Mouse (Mus musculus): ENCODE measurements at regions not wholly inside any gene's neighbourhood (a gene's known extent, or its start where the extent isn't known, plus 50 kb on each side); places are given as distances from the start of the nearest gene placed in this dataset.

DNA sequence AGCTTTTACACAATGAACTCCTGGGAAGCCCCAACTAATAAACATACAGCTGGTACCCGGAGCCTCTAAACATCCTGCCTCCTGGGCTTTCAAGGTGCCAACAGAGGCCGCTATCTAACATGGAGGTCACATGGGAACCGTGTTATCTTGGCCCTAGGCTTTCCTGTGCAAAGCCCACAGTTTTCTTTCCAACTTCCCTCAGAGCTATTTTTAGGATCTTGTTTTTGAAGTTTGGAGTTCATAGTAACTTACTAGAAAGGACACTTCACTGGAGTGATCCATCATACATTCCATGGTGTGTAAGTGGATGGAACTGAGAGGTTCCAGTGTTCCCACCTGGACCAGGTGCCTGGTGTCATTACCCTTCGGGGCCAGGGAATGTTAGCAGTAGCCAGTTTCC, 220.6 kb downstream of the Gadd45g start:
- no peak overlapping the region for H3K4me2 ChIP-seq
- H3K36me3 ChIP-seq: no peaks in the 10 kb centered on the region
- 0 out of 2 replicates have a peak overlapping the region, but pooled peaks have one; percentile 7 for H3K27ac ChIP-seq
- ATAC-seq (ENCODE audit: insufficient number of reproducible peaks, insufficient read depth, low FRiP score, low TSS enrichment, low read depth): no peak
- H3K9me3 ChIP-seq: no peaks in the 10 kb centered on the region
- WGBS: 45% methylated on average over 4 of the region's 4 CpGs
- H3K4me1 ChIP-seq (replicated peaks): peaks cover 36% of the 10 kb centered on the region
- H3K4me3 ChIP-seq (replicated peaks): no peak overlapping the region
- no peaks in the 10 kb centered on the region for H3K27me3 ChIP-seq
- H3K9ac ChIP-seq (replicated peaks): no peak overlapping the region

DNA sequence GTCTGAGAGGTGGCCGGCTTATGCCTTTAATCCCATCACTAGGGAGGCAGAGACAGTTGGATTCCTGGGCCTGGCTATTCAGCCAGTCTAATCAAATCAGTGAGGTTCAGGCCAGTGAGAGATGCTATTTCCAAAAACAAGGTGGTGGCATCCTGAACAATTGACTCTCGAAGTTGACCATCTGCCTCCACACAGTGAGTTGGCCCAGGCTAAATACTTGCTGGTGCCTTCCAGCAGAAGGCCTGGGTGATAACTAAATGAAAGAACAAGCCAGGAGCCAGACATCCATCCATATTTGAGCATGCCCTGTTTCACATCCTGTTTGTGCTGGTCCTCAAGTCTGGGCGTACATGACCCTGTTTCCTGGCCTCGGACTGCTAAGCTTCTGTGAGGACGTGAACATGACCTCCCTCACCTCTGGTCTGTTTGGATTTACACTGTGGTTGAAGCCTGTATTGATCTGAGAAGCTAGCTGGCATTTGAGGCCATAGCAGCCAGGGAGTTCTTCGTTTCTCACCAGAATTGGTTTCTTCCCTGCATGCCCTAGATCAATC, 222.5 kb downstream of the Gadd45g start:
- Histone ChIP-seq H3K27me3 (no peaks in the 10 kb centered on the region), H3K27ac (no peak overlapping the region), H3K9me3 (no peaks in the 10 kb centered on the region), H3K4me2 (no peak overlapping the region), H3K36me3 (no peaks in the 10 kb centered on the region), H3K4me3 (replicated peaks) (no peak overlapping the region), H3K9ac (replicated peaks) (no peak overlapping the region), H3K4me1 (replicated peaks) (peaks cover 35% of the 10 kb centered on the region)
- no peak for ATAC-seq (ENCODE audit: insufficient number of reproducible peaks, insufficient read depth, low FRiP score, low TSS enrichment, low read depth)
- WGBS: 67% methylated on average over 6 of the region's 6 CpGs

DNA sequence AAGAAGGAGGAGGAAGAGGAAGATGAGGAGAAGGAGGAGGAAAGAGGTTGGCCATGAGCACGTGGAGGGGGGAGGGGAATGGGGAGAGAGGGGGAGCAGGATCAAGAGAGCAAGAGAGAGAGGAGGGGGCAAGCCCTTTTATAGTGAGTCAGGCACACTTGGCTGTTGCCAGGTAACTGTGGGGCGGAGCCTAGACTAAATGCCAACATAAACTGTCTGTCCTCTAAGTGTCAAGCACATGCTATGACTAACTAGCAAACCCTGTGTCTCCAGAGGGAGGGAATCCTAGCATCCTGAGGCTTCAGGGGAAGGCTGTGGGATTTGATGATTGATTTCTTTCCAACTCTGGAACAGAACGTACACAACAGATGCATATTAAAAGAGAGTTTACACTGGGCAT, 223.2 kb downstream of the Gadd45g start:
- Histone ChIP-seq H3K4me2 (no peak overlapping the region), H3K27me3 (no peaks in the 10 kb centered on the region), H3K9ac (replicated peaks) (no peak overlapping the region), H3K36me3 (no peaks in the 10 kb centered on the region), H3K9me3 (no peaks in the 10 kb centered on the region), H3K27ac (no peak overlapping the region), H3K4me3 (replicated peaks) (no peak overlapping the region), H3K4me1 (replicated peaks) (peaks cover 34% of the 10 kb centered on the region)
- 73% methylated on average over 3 of the region's 3 CpGs for WGBS
- ATAC-seq (ENCODE audit: insufficient number of reproducible peaks, insufficient read depth, low FRiP score, low TSS enrichment, low read depth): no peak

DNA sequence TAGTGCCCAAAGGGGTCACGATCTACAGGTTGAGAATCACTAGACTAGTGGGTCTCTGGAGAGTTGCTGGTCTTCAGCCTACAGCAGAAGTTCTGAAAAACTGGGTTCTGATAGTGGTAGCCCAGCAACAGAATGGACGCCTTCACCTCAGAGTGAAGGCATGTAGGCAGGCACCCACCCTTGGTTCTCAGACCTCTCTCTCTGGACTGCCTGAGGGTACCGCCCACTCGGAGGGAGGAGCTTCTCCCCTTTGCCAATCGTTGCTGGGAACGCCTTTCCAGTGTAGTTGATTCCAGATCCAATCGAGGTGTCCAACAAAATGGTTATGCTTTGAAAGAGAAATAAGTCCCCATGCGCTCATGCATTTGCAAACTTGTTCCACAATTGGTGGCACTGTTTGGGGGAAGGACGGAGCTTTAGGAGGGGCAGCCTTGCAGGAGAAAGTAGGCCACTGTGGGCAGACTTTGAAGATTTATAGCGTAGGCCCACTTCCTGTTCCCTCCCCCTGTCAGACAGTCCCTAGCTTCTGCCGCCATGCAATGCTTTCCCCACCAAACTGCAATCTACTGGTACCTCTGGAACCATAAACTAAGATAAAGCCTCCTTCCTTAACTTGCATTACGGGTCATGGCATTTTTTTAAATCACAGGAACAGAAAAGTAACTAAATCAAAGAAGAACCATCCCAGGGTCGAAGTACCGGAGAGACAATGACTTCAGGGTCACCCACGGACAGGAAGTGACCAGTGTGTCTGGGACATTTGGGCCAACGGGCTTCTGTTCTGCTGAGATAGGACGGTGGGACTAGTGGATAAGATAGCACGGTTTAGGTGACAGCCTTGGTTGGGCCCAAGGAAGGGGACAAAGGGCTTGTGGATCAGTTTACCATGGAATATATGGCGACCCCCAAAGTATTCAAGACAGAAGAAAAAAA, 224.5 kb downstream of the Gadd45g start:
- ATAC-seq (ENCODE audit: insufficient number of reproducible peaks, insufficient read depth, low FRiP score, low TSS enrichment, low read depth): no peak
- Histone ChIP-seq H3K4me3 (replicated peaks) (no peak overlapping the region), H3K36me3 (no peaks in the 10 kb centered on the region), H3K9me3 (no peaks in the 10 kb centered on the region), H3K9ac (replicated peaks) (no peak overlapping the region), H3K27ac (no peak overlapping the region), H3K27me3 (no peaks in the 10 kb centered on the region), H3K4me2 (no peak overlapping the region), H3K4me1 (replicated peaks) (peaks cover 21% of the 10 kb centered on the region)
- 78% methylated on average over 19 of the region's 19 CpGs for WGBS

DNA sequence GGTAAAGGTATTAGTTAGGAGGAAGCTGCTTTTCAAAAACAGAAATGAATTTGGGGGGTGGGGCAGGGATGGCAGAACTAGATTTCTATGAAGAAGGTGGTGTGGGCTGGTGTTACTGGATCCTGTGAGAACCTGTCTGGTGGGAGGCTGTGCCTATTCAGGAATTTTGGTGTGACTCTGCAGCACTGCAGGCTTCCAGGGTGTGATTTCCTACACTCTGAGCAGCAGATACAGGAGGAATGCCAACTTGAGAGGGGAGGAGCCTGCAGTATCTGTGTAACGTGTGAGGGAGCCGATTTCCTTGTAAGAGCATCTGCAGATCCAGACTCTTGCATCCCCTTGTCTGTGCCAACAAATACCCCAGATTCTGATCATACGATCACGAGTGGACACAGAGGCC, 231.1 kb downstream of the Gadd45g start:
- Histone ChIP-seq H3K9ac (replicated peaks) (no peak overlapping the region), H3K4me3 (replicated peaks) (no peak overlapping the region), H3K27ac (no peak overlapping the region), H3K4me2 (no peak overlapping the region), H3K36me3 (no peaks in the 10 kb centered on the region), H3K4me1 (replicated peaks) (peaks cover 12% of the 10 kb centered on the region; the same call in 1 of the 2 replicates), H3K27me3 (no peaks in the 10 kb centered on the region), H3K9me3 (no peaks in the 10 kb centered on the region)
- WGBS: 62% methylated on average over 4 of the region's 4 CpGs
- ATAC-seq (ENCODE audit: insufficient number of reproducible peaks, insufficient read depth, low FRiP score, low TSS enrichment, low read depth): no peak

DNA sequence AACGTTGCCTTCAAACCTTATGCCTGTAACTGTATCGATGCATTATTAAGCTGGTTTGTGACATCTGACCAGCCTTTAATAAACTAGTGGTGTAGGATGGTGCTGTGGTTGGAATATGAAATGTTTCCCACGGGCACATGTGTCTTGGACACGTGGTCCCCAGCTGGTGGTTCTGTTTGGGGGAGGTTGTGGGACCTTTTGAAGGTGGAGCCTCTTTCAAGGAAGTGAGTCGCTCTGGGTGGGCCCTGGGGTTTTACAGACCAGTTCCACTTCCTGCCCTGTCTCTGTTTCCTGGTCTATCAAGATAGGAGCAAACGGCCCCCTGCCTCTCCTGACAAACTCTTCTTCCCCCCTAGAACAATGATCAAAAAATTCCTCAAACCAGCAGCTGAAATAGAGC, 232.1 kb downstream of the Gadd45g start:
- H3K4me3 ChIP-seq (replicated peaks): no peak overlapping the region
- no peak for ATAC-seq (ENCODE audit: insufficient number of reproducible peaks, insufficient read depth, low FRiP score, low TSS enrichment, low read depth)
- peaks cover 12% of the 10 kb centered on the region; the same call in 1 of the 2 replicates for H3K4me1 ChIP-seq (replicated peaks)
- H3K27me3 ChIP-seq: no peaks in the 10 kb centered on the region
- H3K9ac ChIP-seq (replicated peaks): no peak overlapping the region
- no peak overlapping the region for H3K4me2 ChIP-seq
- no peak overlapping the region for H3K27ac ChIP-seq
- H3K36me3 ChIP-seq: no peaks in the 10 kb centered on the region
- 67% methylated on average over 6 of the region's 6 CpGs for WGBS
- H3K9me3 ChIP-seq: no peaks in the 10 kb centered on the region

DNA sequence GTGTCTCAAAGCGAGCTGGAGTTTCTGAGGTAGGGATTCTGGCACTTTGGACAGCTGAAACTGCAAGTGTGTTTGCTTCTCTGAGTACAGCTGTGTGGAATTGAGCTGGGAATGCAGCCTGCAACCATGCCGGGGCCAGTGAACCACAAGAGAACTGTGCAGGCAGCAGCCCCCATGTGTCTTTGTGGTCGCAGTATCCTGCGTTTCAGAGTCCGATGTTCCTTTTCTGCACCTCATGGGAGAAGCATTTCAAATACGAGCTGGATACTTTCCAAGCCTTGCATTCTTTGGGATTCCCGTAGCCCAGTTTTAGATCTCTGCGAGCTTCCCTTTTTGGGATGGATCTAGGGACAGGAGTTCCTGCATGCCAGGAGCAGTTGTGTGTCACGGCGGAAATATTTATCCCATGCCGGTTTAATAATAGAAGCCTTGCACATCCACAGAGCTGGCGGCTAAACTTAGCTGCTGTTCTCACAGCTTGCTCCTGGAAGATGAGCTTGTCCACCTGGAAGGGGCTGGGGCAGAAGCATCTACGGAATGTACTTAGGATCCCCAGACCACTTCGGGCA, 233.3 kb downstream of the Gadd45g start:
- Histone ChIP-seq H3K9ac (replicated peaks) (no peak overlapping the region; the same call in 1 of the 2 replicates), H3K4me3 (replicated peaks) (no peak overlapping the region), H3K27me3 (no peaks in the 10 kb centered on the region), H3K4me1 (replicated peaks) (peaks cover 16% of the 10 kb centered on the region; the same call in 1 of the 2 replicates), H3K27ac (peak overlapping the region; percentile 1; the same call in 1 of the 2 replicates), H3K4me2 (no peak overlapping the region), H3K36me3 (no peaks in the 10 kb centered on the region), H3K9me3 (no peaks in the 10 kb centered on the region)
- 61% methylated on average over 14 of the region's 14 CpGs for WGBS
- no peak for ATAC-seq (ENCODE audit: insufficient number of reproducible peaks, insufficient read depth, low FRiP score, low TSS enrichment, low read depth)

DNA sequence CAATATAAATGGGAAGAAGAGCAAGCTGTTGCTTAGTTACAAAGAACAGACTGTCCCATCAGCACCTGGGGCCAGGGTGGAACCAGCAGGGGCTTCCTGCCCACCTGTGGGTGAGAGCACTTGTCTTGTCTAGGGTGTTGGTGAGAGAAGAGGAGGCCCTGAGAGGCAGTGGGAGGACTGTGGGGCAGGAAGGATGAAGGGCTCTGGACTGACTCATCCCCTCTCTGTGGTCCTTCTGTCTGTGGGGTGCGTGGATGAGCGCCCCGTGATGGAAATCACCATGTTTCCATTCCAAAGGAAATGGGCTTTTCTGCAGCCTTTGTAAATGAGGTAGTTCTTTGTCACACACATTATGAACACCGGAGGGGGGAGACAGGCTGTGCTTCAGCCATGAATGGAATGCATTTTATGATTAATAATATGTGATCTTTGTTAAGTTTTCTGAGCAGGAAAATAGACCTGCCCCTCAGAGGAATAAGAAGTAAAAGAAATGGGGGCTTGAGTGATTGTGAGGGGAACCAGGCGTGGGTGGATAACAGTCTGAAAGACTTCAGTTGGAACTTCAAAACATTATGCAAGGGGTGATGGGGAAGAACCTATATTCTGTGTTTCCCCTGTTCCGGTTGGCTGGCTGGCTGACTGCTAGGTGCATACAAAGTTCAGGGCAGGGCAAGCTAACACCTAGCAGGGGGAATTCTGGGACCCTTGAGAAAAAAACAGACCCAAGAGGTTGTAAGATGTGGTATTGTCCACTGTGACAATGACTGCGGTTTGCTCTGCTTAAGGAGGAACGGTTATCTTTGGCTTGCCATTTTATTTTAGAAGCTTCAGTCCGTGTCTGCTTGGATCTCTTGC, 237.3 kb downstream of the Gadd45g start:
- H3K27me3 ChIP-seq: no peaks in the 10 kb centered on the region
- no peak overlapping the region for H3K27ac ChIP-seq
- H3K9ac ChIP-seq (replicated peaks): no peak overlapping the region
- H3K36me3 ChIP-seq: no peaks in the 10 kb centered on the region
- H3K4me1 ChIP-seq (replicated peaks): 0 out of 2 replicates have a peak, but pooled peaks cover 7% of the 10 kb centered on the region
- no peak overlapping the region for H3K4me2 ChIP-seq
- 85% methylated on average over 9 of the region's 9 CpGs for WGBS
- H3K9me3 ChIP-seq: no peaks in the 10 kb centered on the region
- no peak for ATAC-seq (ENCODE audit: insufficient number of reproducible peaks, insufficient read depth, low FRiP score, low TSS enrichment, low read depth)
- H3K4me3 ChIP-seq (replicated peaks): no peak overlapping the region

DNA sequence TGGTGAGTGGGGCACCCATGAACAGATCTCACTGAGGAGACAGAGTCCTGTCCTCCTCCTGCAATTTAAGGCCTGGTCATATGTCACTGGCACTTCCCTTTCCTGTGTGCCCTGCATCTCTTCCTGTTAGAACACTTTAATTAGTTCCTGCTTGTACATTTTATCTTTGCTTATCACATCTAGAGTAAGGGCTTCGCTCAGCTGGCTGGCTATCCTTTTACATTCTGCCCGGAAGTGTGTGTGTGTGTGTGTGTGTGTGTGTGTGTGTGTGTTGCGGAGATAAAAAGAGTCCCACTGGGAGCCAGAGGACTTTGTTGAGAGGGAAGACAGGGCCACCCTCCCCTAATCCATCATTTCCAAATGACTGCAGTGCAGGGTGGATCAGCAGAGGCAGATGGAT, 238.6 kb downstream of the Gadd45g start:
- no peak for ATAC-seq (ENCODE audit: insufficient number of reproducible peaks, insufficient read depth, low FRiP score, low TSS enrichment, low read depth)
- no peak overlapping the region for H3K27ac ChIP-seq
- WGBS: 42% methylated on average over 3 of the region's 3 CpGs

DNA sequence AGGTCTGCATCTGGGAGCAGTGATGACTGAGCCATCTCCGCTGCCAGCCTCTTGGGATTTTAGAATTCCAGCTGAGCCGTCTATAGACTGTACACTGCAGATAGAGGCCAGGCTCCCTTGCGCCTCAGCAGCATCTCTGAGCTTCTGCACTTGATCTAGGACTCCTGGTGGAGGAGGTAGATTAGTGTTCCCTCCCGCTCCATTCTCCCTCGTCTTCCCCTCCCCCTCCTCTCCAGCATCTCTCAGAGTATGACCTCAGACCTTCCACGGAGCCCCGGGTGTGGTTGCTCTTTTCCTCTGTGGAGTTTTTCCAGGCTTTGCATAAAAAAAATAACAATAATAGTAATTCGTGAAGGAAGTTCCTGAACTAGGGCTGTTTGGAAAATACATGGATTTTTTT, 241.8 kb downstream of the Gadd45g start:
- no peaks in the 10 kb centered on the region for H3K9me3 ChIP-seq
- H3K4me2 ChIP-seq: no peak overlapping the region
- ATAC-seq (ENCODE audit: insufficient number of reproducible peaks, insufficient read depth, low FRiP score, low TSS enrichment, low read depth): no peak
- no peaks in the 10 kb centered on the region for H3K36me3 ChIP-seq
- H3K27me3 ChIP-seq: no peaks in the 10 kb centered on the region
- H3K9ac ChIP-seq (replicated peaks): no peak overlapping the region
- 53% methylated on average over 8 of the region's 8 CpGs for WGBS
- no peak overlapping the region for H3K27ac ChIP-seq
- H3K4me1 ChIP-seq (replicated peaks): 0 out of 2 replicates have a peak, but pooled peaks cover 3% of the 10 kb centered on the region
- H3K4me3 ChIP-seq (replicated peaks): no peak overlapping the region

More for the DNA sequence above, 238.6 kb downstream of the Gadd45g start:
- Histone ChIP-seq H3K4me3 (replicated peaks) (no peak overlapping the region), H3K9me3 (no peaks in the 10 kb centered on the region), H3K27me3 (no peaks in the 10 kb centered on the region), H3K4me2 (no peak overlapping the region), H3K4me1 (replicated peaks) (0 out of 2 replicates have a peak, but pooled peaks cover 3% of the 10 kb centered on the region), H3K9ac (replicated peaks) (no peak overlapping the region), H3K36me3 (no peaks in the 10 kb centered on the region)

DNA sequence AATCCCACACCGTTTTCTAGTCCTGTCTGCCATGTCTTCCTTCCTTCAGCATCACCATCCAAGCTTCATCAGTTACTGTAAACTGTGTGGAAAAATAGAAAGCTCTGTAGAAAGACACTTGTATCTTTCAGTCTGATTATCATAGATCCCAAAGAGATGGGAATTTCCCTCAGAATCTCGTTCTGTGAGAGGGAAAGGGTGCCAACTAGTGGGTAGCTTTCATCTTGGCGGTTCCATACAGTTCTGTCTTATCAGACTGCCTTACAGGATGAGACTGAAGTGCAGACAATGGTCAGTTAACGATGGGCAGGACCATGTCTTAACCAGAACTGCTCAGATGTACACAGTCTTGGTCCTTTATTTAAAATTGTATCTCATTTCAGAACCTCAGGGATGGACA, 243.9 kb downstream of the Gadd45g start:
- Histone ChIP-seq H3K4me1 (replicated peaks) (no peaks in the 10 kb centered on the region), H3K4me2 (no peak overlapping the region), H3K9ac (replicated peaks) (no peak overlapping the region), H3K36me3 (no peaks in the 10 kb centered on the region), H3K4me3 (replicated peaks) (no peak overlapping the region), H3K27me3 (no peaks in the 10 kb centered on the region), H3K27ac (no peak overlapping the region), H3K9me3 (no peaks in the 10 kb centered on the region)
- whole genome bisulfite sequencing: 76% methylated on average over 4 of the region's 4 CpGs
- ATAC-seq (ENCODE audit: insufficient number of reproducible peaks, insufficient read depth, low FRiP score, low TSS enrichment, low read depth): no peak

All from limb, embryonic 12.5 days (tissue).